Mouse (Mus musculus): ENCODE data around the gene Arhgef10l. TPM values are rescaled to one million over a fixed set of nuclear protein-coding genes. Genes with fewer than 3 reads are reported as not detected.
"Not testable (repeated sequence)": the region's sequence is repeated elsewhere in the genome, so short reads cannot be mapped to it uniquely, and the experiment has no call there.

The Arhgef10l gene
- polyA plus RNA-seq, 1 experiment = 34.7 TPM

GRCm38 (mm10) chr4:140576628-140577027 is 89.2 kb downstream of the Arhgef10l start:
- TF ChIP-seq E2F4 (IDR thresholded peaks at IDR 0.05; ENCODE audit: insufficient read depth) = no peak
- no peak for TF ChIP-seq TCF12 (IDR thresholded peaks at IDR 0.05; ENCODE audit: insufficient read depth, poor library complexity, severe bottlenecking)
- no peak for TF ChIP-seq USF1 (IDR thresholded peaks at IDR 0.05; ENCODE audit: low read depth)
- TF ChIP-seq SRF (IDR thresholded peaks at IDR 0.05; ENCODE audit: control insufficient read depth, insufficient read length, low read depth) = no peak
- no peak for TF ChIP-seq POLR2A (IDR thresholded peaks at IDR 0.05; ENCODE audit: insufficient read length, low read depth)
- TF ChIP-seq REST (IDR thresholded peaks at IDR 0.05; ENCODE audit: insufficient read depth, insufficient read length) = no peak
- peaks cover 29% of the 10 kb centered on the region for H3K36me3 ChIP-seq (ENCODE audit: control insufficient read depth, insufficient read depth)

GRCm38 (mm10) chr4:140574863-140575262 is 90.9 kb downstream of the Arhgef10l start:
- H3ac ChIP-seq (ENCODE audit: control insufficient read depth, insufficient read length); H3K4me3 ChIP-seq; H3K4me2 ChIP-seq (ENCODE audit: low read depth); H3K27me3 ChIP-seq (ENCODE audit: control insufficient read depth, insufficient read depth, insufficient read length); H3K79me2 ChIP-seq (ENCODE audit: control insufficient read depth, insufficient read depth): not testable (repeated sequence)
- peak in 2 of 3 experiments; percentile 80 to 91 for TF ChIP-seq MYOD1 (IDR thresholded peaks at IDR 0.05; ENCODE audit: control insufficient read depth in 1 of 3, insufficient read length in 2 of 3, low read depth in 2 of 3)
- TF ChIP-seq MYOG (IDR thresholded peaks at IDR 0.05; ENCODE audit: control insufficient read depth in 1 of 3, insufficient read depth in 1 of 3, insufficient read length in 2 of 3, low read depth in 2 of 3) = peak in 2 of 3 experiments; percentile 79 to 84
- TF ChIP-seq TCF3 (IDR thresholded peaks at IDR 0.05; ENCODE audit: insufficient read length, low read depth) = peak; percentile 78
- peak; percentile 27 for TF ChIP-seq TCF12 (IDR thresholded peaks at IDR 0.05; ENCODE audit: insufficient read depth, poor library complexity, severe bottlenecking)
- peaks cover 27% of the 10 kb centered on the region for H3K36me3 ChIP-seq (ENCODE audit: control insufficient read depth, insufficient read depth)

More at GRCm38 (mm10) chr4:140576628-140577027, 89.2 kb downstream of the Arhgef10l start:
- H3K4me3 ChIP-seq = no peak overlapping the region
- H3K79me2 ChIP-seq (ENCODE audit: control insufficient read depth, insufficient read depth) = no peaks in the 10 kb centered on the region
- H3ac ChIP-seq (ENCODE audit: control insufficient read depth, insufficient read length) = no peak overlapping the region
- H3K4me2 ChIP-seq (ENCODE audit: low read depth) = no peak overlapping the region
- no peaks in the 10 kb centered on the region for H3K27me3 ChIP-seq (ENCODE audit: control insufficient read depth, insufficient read depth, insufficient read length)

GRCm38 (mm10) chr4:140572376-140572775 is 93.4 kb downstream of the Arhgef10l start:
- peaks cover 25% of the 10 kb centered on the region for H3K36me3 ChIP-seq (ENCODE audit: control insufficient read depth, insufficient read depth)
- H3K79me2 ChIP-seq (ENCODE audit: control insufficient read depth, insufficient read depth) = no peaks in the 10 kb centered on the region
- no peak overlapping the region for H3ac ChIP-seq (ENCODE audit: control insufficient read depth, insufficient read length)
- H3K27me3 ChIP-seq (ENCODE audit: control insufficient read depth, insufficient read depth, insufficient read length) = no peaks in the 10 kb centered on the region
- no peak overlapping the region for H3K4me2 ChIP-seq (ENCODE audit: low read depth)
- no peak overlapping the region for H3K4me3 ChIP-seq
- no peak for TF ChIP-seq SRF (IDR thresholded peaks at IDR 0.05; ENCODE audit: control insufficient read depth, insufficient read length, low read depth)
- no peak for TF ChIP-seq MYOG (IDR thresholded peaks at IDR 0.05; ENCODE audit: control insufficient read depth in 1 of 3, insufficient read depth in 1 of 3, insufficient read length in 2 of 3, low read depth in 2 of 3)
- no peak for TF ChIP-seq CEBPB (IDR thresholded peaks at IDR 0.05; ENCODE audit: insufficient read depth, poor library complexity, severe bottlenecking)
- no peak for TF ChIP-seq MAX (IDR thresholded peaks at IDR 0.05; ENCODE audit: low read depth)
- no peak for TF ChIP-seq TCF3 (IDR thresholded peaks at IDR 0.05; ENCODE audit: insufficient read length, low read depth)
- TF ChIP-seq E2F4 (IDR thresholded peaks at IDR 0.05; ENCODE audit: insufficient read depth) = no peak
- no peak for TF ChIP-seq TCF12 (IDR thresholded peaks at IDR 0.05; ENCODE audit: insufficient read depth, poor library complexity, severe bottlenecking)
- TF ChIP-seq POLR2A (IDR thresholded peaks at IDR 0.05; ENCODE audit: insufficient read length, low read depth) = no peak

GRCm38 (mm10) chr4:140569394-140569793 is 96.4 kb downstream of the Arhgef10l start:
- Histone ChIP-seq H3K79me2 (ENCODE audit: control insufficient read depth, insufficient read depth) (no peaks in the 10 kb centered on the region), H3K27me3 (ENCODE audit: control insufficient read depth, insufficient read depth, insufficient read length) (no peaks in the 10 kb centered on the region), H3ac (ENCODE audit: control insufficient read depth, insufficient read length) (no peak overlapping the region), H3K4me3 (no peak overlapping the region), H3K4me2 (ENCODE audit: low read depth) (no peak overlapping the region), H3K36me3 (ENCODE audit: control insufficient read depth, insufficient read depth) (peaks cover 20% of the 10 kb centered on the region)
- TF ChIP-seq REST (IDR thresholded peaks at IDR 0.05; ENCODE audit: insufficient read depth, insufficient read length) = no peak
- no peak for TF ChIP-seq MAX (IDR thresholded peaks at IDR 0.05; ENCODE audit: low read depth)
- TF ChIP-seq TCF3 (IDR thresholded peaks at IDR 0.05; ENCODE audit: insufficient read length, low read depth) = no peak
- no peak for TF ChIP-seq MYOD1 (IDR thresholded peaks at IDR 0.05; ENCODE audit: control insufficient read depth in 1 of 3, insufficient read length in 2 of 3, low read depth in 2 of 3)
- TF ChIP-seq E2F4 (IDR thresholded peaks at IDR 0.05; ENCODE audit: insufficient read depth) = no peak
- no peak for TF ChIP-seq POLR2AphosphoS2 (IDR thresholded peaks at IDR 0.05; ENCODE audit: insufficient read length, low read depth)
- TF ChIP-seq SRF (IDR thresholded peaks at IDR 0.05; ENCODE audit: control insufficient read depth, insufficient read length, low read depth) = no peak
- TF ChIP-seq USF1 (IDR thresholded peaks at IDR 0.05; ENCODE audit: low read depth) = no peak
- no peak for TF ChIP-seq POLR2A (IDR thresholded peaks at IDR 0.05; ENCODE audit: insufficient read length, low read depth)
- no peak for TF ChIP-seq CEBPB (IDR thresholded peaks at IDR 0.05; ENCODE audit: insufficient read depth, poor library complexity, severe bottlenecking)
- no peak for TF ChIP-seq TCF12 (IDR thresholded peaks at IDR 0.05; ENCODE audit: insufficient read depth, poor library complexity, severe bottlenecking)
- no peak for TF ChIP-seq MYOG (IDR thresholded peaks at IDR 0.05; ENCODE audit: control insufficient read depth in 1 of 3, insufficient read depth in 1 of 3, insufficient read length in 2 of 3, low read depth in 2 of 3)

DNA sequence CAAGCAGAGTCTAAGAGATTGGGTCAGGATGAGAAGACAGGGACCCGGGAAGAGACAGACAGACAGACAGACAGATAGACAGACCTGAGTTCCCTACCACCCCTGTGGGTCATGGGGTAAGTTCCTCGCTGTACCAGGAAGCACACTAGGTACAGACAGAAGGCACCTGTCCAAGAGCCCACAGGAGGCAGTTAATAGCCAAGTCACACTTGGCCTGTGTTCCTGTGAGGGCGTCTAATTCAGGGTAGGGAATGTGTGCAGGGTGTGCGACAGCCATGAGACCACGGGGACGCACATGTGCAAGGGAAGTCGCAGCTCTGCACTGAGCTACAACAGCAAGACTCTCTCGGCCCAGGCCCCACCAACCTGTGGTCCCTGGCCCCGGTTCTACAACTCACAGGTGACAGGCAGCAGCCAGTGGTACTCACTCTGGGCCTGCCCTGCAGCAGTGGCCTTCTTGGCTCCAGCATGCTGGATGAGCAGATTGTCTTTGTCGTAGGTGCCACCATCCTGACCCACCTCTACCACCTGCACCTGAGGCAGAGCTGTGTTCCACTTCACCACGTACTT is 97.8 kb downstream of the Arhgef10l start:
- H3ac ChIP-seq (ENCODE audit: control insufficient read depth, insufficient read length) = no peak overlapping the region
- H3K36me3 ChIP-seq (ENCODE audit: control insufficient read depth, insufficient read depth) = peaks cover 16% of the 10 kb centered on the region
- no peak for TF ChIP-seq CEBPB (IDR thresholded peaks at IDR 0.05; ENCODE audit: insufficient read depth, poor library complexity, severe bottlenecking)
- no peak for TF ChIP-seq MAX (IDR thresholded peaks at IDR 0.05; ENCODE audit: low read depth)
- TF ChIP-seq MYOG (IDR thresholded peaks at IDR 0.05; ENCODE audit: control insufficient read depth in 1 of 3, insufficient read depth in 1 of 3, insufficient read length in 2 of 3, low read depth in 2 of 3) = no peak
- no peak for TF ChIP-seq POLR2A (IDR thresholded peaks at IDR 0.05; ENCODE audit: insufficient read length, low read depth)
- TF ChIP-seq USF1 (IDR thresholded peaks at IDR 0.05; ENCODE audit: low read depth) = no peak
- TF ChIP-seq POLR2AphosphoS2 (IDR thresholded peaks at IDR 0.05; ENCODE audit: insufficient read length, low read depth) = no peak
- TF ChIP-seq TCF3 (IDR thresholded peaks at IDR 0.05; ENCODE audit: insufficient read length, low read depth) = no peak
- no peak for TF ChIP-seq REST (IDR thresholded peaks at IDR 0.05; ENCODE audit: insufficient read depth, insufficient read length)
- no peak for TF ChIP-seq MYOD1 (IDR thresholded peaks at IDR 0.05; ENCODE audit: control insufficient read depth in 1 of 3, insufficient read length in 2 of 3, low read depth in 2 of 3)
- TF ChIP-seq E2F4 (IDR thresholded peaks at IDR 0.05; ENCODE audit: insufficient read depth) = no peak
- TF ChIP-seq TCF12 (IDR thresholded peaks at IDR 0.05; ENCODE audit: insufficient read depth, poor library complexity, severe bottlenecking) = no peak
- no peak for TF ChIP-seq SRF (IDR thresholded peaks at IDR 0.05; ENCODE audit: control insufficient read depth, insufficient read length, low read depth)

More for the DNA sequence above, 97.8 kb downstream of the Arhgef10l start:
- no peak overlapping the region for H3K4me2 ChIP-seq (ENCODE audit: low read depth)
- H3K79me2 ChIP-seq (ENCODE audit: control insufficient read depth, insufficient read depth) = no peaks in the 10 kb centered on the region
- H3K4me3 ChIP-seq = no peak overlapping the region
- no peaks in the 10 kb centered on the region for H3K27me3 ChIP-seq (ENCODE audit: control insufficient read depth, insufficient read depth, insufficient read length)
